Mouse (Mus musculus) liver, embryonic 12.5 days (tissue): ENCODE data around the gene Sin3b. TPM values are rescaled to one million over a fixed set of nuclear protein-coding genes. Genes with fewer than 3 reads are reported as not detected.

Experiments
- ATAC-seq: fragments of 200-750 bp; cut with Nextera tagmentation; 2 replicates; pipeline ENCODE4 v1.8.0; 2017; ENCODE audit warnings: moderate number of reproducible peaks, mild to moderate bottlenecking, moderate library complexity
- H3K27ac ChIP-seq: fragments of 300-500 bp; sonication (generic); 2 replicates; pipeline ENCODE4 v1.5.1; 2016; ENCODE audit warnings: mild to moderate bottlenecking
- H3K27me3 ChIP-seq: fragments of 300-500 bp; sonication (generic); replicated peaks from 2 replicates; pipeline ENCODE4 v1.6.1; 2016; ENCODE audit warnings: mild to moderate bottlenecking, moderate library complexity
- H3K36me3 ChIP-seq: fragments of 300-500 bp; sonication (generic); 2 replicates; pipeline ENCODE4 v1.6.1; 2016; ENCODE audit warnings: mild to moderate bottlenecking, moderate library complexity
- H3K4me1 ChIP-seq: fragments of 300-500 bp; sonication (generic); 2 replicates; pipeline ENCODE4 v1.6.1; 2016
- H3K4me2 ChIP-seq: fragments of 300-500 bp; sonication (generic); 2 replicates; pipeline ENCODE4 v1.6.1; 2016; ENCODE audit warnings: mild to moderate bottlenecking, moderate library complexity
- H3K4me3 ChIP-seq: fragments of 300-500 bp; sonication (generic); 2 replicates; pipeline ENCODE4 v1.5.1; 2016; ENCODE audit warnings: mild to moderate bottlenecking, moderate library complexity
- H3K9ac ChIP-seq: fragments of 300-500 bp; sonication (generic); 2 replicates; pipeline ENCODE4 v1.6.1; 2016; ENCODE audit warnings: mild to moderate bottlenecking, moderate library complexity
- H3K9me3 ChIP-seq: fragments of 300-500 bp; sonication (generic); replicated peaks from 2 replicates; pipeline ENCODE4 v1.6.1; 2016; ENCODE audit warnings: mild to moderate bottlenecking, moderate library complexity
- WGBS: fragments of 180-500 bp; shearing (Covaris S2); methylation state at CpG from one replicate; pipeline ENCODE4 v1.1.7; 2016; ENCODE audit not compliant: insufficient replicate concordance; 5-methylcytosine and 5-hydroxymethylcytosine counted together
- polyA plus RNA-seq: library from polyadenylated mRNA; unstranded; fragments of >200 nt; fragmentation: Nextera tagmentation; extraction: Ambion mirVana; gene quantifications from 2 replicates; pipeline ENCODE4 v1.2.1, GENCODE M21; 2016

The Sin3b gene
- polyA plus RNA-seq, 1 experiment from 2014 or later, result 80.0 TPM

DNA sequence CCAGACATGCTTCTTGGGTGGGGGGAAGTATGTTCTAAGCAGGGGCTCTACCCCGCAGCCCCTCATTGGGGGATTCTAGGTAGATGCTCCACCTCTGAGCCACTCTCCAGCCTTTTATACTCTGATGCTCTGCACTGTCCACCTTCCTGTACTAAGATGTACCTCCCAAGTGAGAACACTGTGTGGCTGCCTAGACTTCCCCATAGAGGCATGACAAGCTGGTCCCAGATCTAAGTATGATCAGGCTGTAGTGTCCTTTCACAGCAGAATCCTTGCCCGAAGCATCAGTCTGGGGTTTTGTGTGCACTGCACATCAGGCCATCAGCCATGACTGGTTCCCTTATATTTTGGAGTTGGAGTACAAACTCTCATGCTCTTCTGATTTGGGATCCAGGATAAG lies 32.9 kb downstream of the Sin3b start:
- H3K4me1 ChIP-seq, result no peaks in the 10 kb centered on the region
- H3K9ac ChIP-seq, result no peak overlapping the region
- 92% methylated on average over 2 of the region's 2 CpGs for WGBS
- H3K36me3 ChIP-seq, result peaks cover 68% of the 10 kb centered on the region
- no peak overlapping the region for H3K27ac ChIP-seq
- no peak overlapping the region for H3K4me2 ChIP-seq
- no peaks in the 10 kb centered on the region for H3K9me3 ChIP-seq
- H3K27me3 ChIP-seq, result no peaks in the 10 kb centered on the region
- no peak overlapping the region for H3K4me3 ChIP-seq
- ATAC-seq, result no peak

DNA sequence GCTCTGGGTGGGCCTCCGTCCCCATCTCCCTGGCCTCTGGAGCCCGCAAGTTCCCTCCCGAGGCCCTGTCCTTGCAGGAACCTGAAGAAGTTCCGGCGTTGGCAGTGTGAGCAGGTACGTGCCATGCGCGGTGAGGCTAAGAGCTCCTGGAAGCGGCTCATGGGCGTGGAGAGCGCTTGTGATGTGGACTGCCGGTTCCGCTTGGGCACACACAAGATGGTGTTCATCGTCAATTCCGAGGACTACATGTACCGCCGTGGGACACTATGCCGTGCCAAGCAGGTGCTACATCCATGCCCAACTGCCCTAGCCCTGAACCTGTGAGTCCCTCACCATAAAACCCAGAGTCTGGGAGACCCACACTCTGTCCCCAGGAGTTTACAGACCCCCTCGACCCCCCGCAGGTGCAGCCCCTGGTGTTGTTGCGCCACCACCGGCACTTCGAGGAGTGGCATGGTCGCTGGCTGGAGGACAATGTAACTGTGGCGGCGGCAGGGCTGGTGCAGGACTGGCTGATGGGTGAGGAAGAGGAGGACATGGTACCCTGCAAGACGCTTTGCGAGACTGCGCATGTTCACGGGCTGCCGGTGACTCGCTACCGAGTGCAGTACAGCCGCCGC lies 33.8 kb downstream of the Sin3b start:
- WGBS, result 91% methylated on average over 35 of the region's 35 CpGs

DNA sequence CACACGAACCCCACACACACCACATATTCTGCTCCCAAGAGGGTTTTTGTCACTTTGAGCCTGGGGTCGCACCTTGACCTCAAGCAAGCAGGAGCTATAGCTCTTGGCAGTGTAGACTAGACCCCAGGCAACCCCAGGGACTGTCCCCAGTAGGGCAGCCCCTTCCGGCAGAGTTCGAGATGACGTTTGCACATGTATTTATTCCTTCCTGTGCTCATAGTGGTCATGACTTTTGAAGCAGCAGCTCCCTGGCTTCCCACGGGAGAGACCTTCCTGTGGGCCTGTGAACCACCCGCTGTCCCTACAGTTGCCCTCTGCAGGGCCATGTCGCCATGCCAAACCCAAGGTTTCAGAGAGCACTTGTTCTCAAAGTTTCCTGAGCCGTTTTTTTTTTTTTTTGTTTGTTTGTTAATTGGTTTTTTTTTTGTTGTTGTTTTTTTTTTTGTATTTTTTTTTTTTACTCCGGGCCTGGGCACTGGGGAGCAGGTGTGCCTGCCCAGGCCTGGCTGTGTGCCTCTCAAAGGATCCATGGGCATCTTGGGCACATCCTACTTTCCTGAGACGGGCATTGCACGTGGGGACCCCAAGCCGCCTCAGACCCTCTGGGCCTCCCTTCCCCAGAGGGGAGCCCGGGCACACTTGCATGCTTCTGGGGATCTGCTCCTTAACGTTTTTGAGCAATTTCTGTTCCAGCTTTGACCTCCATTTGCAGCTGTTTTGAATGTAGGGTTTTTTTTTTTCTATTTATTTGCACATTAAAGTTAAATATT lies 34.5 kb downstream of the Sin3b start:
- H3K4me3 ChIP-seq, result no peak overlapping the region
- H3K9me3 ChIP-seq, result no peaks in the 10 kb centered on the region
- no peaks in the 10 kb centered on the region for H3K27me3 ChIP-seq
- WGBS, result 82% methylated on average over 15 of the region's 15 CpGs
- H3K36me3 ChIP-seq, result peaks cover 53% of the 10 kb centered on the region
- no peak overlapping the region for H3K4me2 ChIP-seq
- H3K4me1 ChIP-seq, result peaks cover 9% of the 10 kb centered on the region; the same call in 1 of the 2 replicates
- no peak overlapping the region for H3K27ac ChIP-seq
- H3K9ac ChIP-seq, result no peak overlapping the region
- ATAC-seq, result no peak

More for the DNA sequence above, 33.8 kb downstream of the Sin3b start:
- Histone ChIP-seq H3K4me3 (no peak overlapping the region), H3K27ac (no peak overlapping the region), H3K4me2 (no peak overlapping the region), H3K4me1 (0 out of 2 replicates have a peak, but pooled peaks cover 5% of the 10 kb centered on the region), H3K9me3 (no peaks in the 10 kb centered on the region), H3K36me3 (peaks cover 60% of the 10 kb centered on the region), H3K27me3 (no peaks in the 10 kb centered on the region), H3K9ac (no peak overlapping the region)
- ATAC-seq, result no peak

DNA sequence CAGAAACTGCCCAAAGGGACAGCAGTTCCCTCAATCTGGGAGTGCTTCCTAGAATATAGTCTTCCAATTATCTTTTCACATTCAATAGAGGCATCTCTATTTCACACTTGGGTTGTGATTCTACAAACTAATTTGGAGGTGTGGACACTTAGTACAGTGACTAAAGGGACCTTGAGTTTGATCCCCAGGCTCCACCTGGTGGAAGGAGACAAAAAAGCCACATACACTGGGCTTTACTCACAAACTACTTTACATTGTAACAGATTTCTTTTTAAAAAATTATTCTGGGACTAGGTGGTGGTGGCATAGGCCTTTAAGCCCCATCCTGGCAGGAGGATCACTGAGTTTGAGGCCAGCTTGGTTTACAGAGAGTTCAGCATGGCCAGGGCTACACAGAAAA lies 35.2 kb downstream of the Sin3b start:
- H3K9me3 ChIP-seq, result no peaks in the 10 kb centered on the region
- no peak overlapping the region for H3K27ac ChIP-seq
- H3K4me1 ChIP-seq, result peaks cover 9% of the 10 kb centered on the region; the same call in 1 of the 2 replicates
- no peaks in the 10 kb centered on the region for H3K27me3 ChIP-seq
- no peak overlapping the region for H3K4me3 ChIP-seq
- no peak overlapping the region for H3K9ac ChIP-seq
- no peak overlapping the region for H3K4me2 ChIP-seq
- peaks cover 46% of the 10 kb centered on the region for H3K36me3 ChIP-seq
- no peak for ATAC-seq

DNA sequence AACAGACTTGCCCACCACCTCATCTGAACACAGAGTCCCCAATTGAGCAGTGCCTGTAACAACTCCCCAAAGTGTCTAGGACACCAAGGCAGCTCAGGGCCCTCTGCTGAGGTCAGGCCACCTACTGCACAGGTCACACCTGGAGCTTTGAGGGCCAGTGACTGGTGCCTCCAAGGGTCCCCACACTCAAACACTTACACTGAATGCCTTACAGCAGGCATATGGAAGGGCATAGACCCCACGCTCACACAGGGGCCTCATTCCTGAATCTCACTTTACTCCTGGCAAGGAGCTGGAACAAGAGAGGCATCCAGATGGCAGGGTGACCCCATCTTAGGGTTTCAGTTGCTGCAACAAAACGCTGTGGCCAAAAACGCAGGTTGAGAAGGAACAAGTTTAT lies 37.1 kb downstream of the Sin3b start:
- Histone ChIP-seq H3K4me3 (no peak overlapping the region), H3K4me1 (peaks cover 9% of the 10 kb centered on the region; the same call in 1 of the 2 replicates), H3K36me3 (peaks cover 34% of the 10 kb centered on the region), H3K27me3 (no peaks in the 10 kb centered on the region), H3K9ac (no peak overlapping the region), H3K27ac (no peak overlapping the region), H3K9me3 (no peaks in the 10 kb centered on the region), H3K4me2 (no peak overlapping the region)
- ATAC-seq, result no peak
- 65% methylated on average over 3 of the region's 3 CpGs for whole genome bisulfite sequencing

DNA sequence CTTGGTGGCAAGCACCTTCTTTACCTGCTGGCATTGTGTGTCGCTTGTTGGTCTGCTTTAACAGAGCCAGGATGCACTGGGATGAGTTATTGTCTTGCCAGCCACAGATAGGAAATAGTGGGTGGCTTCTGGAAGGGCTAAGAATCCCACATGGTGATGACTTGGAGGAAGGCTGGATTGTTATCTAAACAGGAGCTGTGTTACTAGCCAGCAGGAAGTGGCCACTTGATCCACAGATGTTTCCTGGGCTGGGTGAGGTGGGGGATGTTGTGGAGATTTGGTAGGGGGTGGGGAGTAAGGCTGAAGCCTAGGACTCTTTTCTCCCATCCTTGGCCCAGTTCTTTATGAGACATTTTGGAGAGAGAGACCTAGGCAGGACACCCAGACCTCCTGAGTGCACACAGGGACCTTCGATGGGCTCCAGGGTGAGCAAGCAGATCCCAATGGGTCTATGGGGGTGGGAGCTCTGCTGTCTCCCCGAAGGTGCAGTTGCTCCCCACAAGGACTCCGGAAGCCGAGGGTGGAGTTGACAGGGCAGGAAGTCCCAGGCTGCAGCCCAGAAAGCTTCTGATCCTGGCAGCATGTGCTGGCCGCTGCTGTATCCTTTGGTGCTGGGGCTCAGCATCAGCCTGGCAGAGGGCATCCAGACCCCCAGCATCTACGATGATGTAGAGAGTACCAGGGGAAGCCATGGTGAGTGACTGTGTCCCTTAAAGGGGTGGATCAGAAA lies 38.4 kb downstream of the Sin3b start, which contains the start of gene F2rl3:
F2rl3 (plus strand) TSS at position 559 of the 730 bp plus-strand sequence.
- ATAC-seq, result peak; percentile 21; the same call in 1 of the 2 replicates
- peaks cover 21% of the 10 kb centered on the region for H3K36me3 ChIP-seq
- H3K27me3 ChIP-seq, result no peaks in the 10 kb centered on the region
- WGBS, result 21% methylated on average over 7 of the region's 7 CpGs
- H3K27ac ChIP-seq, result peak within 1 kb of the TSS; percentile 30; the same call in 1 of the 2 replicates
- no peak within 1 kb of the TSS for H3K9ac ChIP-seq
- peak within 1 kb of the TSS; percentile 27 for H3K4me2 ChIP-seq
- peaks cover 9% of the 10 kb centered on the region; the same call in 1 of the 2 replicates for H3K4me1 ChIP-seq
- H3K4me3 ChIP-seq, result peak within 1 kb of the TSS; percentile 14; the same call in 1 of the 2 replicates
- H3K9me3 ChIP-seq, result no peaks in the 10 kb centered on the region

DNA sequence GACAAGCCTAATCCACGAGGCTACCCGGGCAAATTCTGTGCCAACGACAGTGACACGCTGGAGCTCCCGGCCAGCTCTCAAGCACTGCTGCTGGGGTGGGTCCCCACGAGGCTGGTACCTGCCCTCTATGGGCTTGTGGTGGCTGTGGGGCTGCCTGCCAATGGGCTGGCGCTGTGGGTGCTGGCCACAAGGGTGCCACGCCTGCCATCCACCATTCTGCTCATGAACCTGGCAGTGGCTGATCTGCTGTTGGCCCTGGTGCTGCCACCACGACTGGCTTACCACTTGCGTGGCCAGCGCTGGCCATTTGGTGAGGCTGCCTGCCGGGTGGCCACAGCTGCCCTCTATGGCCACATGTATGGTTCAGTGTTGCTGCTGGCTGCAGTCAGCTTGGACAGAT lies 39.2 kb downstream of the Sin3b start:
- Histone ChIP-seq H3K27me3 (no peaks in the 10 kb centered on the region), H3K9ac (no peak overlapping the region), H3K4me2 (peak overlapping the region; percentile 27), H3K4me3 (peak overlapping the region; percentile 14; the same call in 1 of the 2 replicates), H3K9me3 (no peaks in the 10 kb centered on the region), H3K36me3 (peaks cover 13% of the 10 kb centered on the region), H3K27ac (peak overlapping the region; percentile 30; the same call in 1 of the 2 replicates), H3K4me1 (peaks cover 9% of the 10 kb centered on the region; the same call in 1 of the 2 replicates)
- no peak for ATAC-seq
- 49% methylated on average over 12 of the region's 12 CpGs for WGBS

DNA sequence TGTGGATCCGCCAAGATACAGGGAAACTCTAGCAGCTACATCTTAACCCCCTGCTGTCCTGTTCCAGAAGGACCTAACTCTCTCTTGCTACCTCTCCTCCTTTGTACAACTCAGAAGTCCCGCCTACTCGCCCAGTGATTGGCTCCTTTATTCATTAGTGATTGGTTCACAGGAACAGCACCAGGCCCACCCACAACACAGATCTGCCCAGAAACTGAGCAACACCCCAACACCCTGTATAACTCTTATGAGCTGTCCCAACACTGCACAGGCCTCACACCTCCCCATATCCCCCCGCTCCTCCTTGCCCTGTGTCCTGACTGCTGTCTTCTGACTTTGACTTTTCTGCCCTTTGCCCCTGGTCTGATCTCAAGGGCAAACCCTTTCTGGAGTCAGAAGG lies 42.6 kb downstream of the Sin3b start:
- ATAC-seq, result peak; percentile 38; the same call in 1 of the 2 replicates
- H3K36me3 ChIP-seq, result no peaks in the 10 kb centered on the region
- WGBS, result 61% methylated on average over 4 of the region's 4 CpGs
- no peak overlapping the region for H3K9ac ChIP-seq
- no peaks in the 10 kb centered on the region for H3K9me3 ChIP-seq
- peaks cover 9% of the 10 kb centered on the region; the same call in 1 of the 2 replicates for H3K4me1 ChIP-seq
- H3K27ac ChIP-seq, result no peak overlapping the region
- no peaks in the 10 kb centered on the region for H3K27me3 ChIP-seq
- no peak overlapping the region for H3K4me3 ChIP-seq
- H3K4me2 ChIP-seq, result no peak overlapping the region

DNA sequence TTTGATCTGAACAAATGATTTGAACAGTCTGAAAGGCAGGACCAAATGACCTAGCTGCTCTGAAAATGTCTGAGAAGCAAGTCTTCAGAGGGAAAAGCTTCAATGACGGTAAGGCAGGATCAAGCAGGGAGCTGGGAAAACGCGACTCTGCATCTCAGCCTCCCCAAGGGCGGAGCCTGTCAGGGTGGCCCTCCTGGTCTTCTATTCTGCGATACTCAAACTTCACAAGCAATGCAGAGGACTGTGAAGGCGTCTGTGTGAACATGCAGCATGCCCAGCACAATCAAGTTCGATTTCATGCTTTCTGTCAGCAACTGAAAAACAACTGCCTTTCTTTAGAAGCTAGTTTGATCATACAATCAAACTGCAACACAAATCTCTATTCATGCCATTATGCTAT lies 43.7 kb downstream of the Sin3b start:
- ATAC-seq, result no peak

DNA sequence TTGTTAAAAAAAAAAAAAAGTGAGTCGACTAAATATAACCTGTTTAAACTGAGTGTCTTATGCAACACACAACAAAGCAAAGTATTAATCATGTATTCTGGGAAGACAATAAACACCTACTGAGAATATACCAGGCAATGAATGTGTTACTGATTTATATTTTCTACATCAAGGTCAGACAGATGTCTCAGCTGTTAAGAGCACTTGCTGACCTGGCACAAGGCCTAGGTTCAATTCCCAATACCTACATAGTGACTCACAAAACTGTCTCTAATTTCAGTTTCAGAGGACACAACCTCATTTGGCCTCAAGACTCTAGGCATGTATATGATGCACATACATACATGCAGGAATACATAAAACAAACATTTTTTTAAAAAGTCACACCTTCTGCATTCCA lies 54.7 kb downstream of the Sin3b start:
- no peak for ATAC-seq
- Histone ChIP-seq H3K9ac (no peak overlapping the region), H3K4me1 (no peaks in the 10 kb centered on the region), H3K4me2 (no peak overlapping the region), H3K9me3 (no peaks in the 10 kb centered on the region), H3K27ac (no peak overlapping the region), H3K4me3 (no peak overlapping the region), H3K36me3 (no peaks in the 10 kb centered on the region), H3K27me3 (no peaks in the 10 kb centered on the region)
- 65% methylated on average over 1 of the region's 1 CpGs for WGBS

More for the DNA sequence above, 43.7 kb downstream of the Sin3b start:
- H3K27ac ChIP-seq, result no peak overlapping the region
- peaks cover 6% of the 10 kb centered on the region; the same call in 1 of the 2 replicates for H3K4me1 ChIP-seq
- H3K27me3 ChIP-seq, result no peaks in the 10 kb centered on the region
- H3K4me2 ChIP-seq, result no peak overlapping the region
- H3K4me3 ChIP-seq, result no peak overlapping the region
- H3K9me3 ChIP-seq, result no peaks in the 10 kb centered on the region
- WGBS, result 45% methylated on average over 7 of the region's 7 CpGs
- H3K9ac ChIP-seq, result no peak overlapping the region
- no peaks in the 10 kb centered on the region for H3K36me3 ChIP-seq

DNA sequence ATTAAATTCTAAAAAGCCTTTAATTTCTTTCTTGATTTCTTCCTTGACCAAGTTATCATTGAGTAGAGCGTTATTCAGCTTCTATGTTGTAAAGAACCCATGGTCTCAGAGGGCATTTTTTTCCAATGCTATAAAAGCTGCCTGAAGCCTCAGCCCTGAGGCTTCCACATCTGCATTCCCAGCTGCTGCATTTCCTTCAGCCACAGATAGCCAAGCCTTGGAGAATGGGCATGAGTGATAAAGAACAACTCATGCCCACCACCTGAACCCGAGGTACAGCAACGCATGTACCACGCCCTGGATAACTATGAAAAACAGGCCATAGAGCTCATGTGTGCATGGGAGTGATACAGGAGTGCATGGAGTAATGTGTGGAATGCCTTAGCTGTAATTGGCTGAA lies 57.6 kb downstream of the Sin3b start:
- Histone ChIP-seq H3K27ac (no peak overlapping the region), H3K4me3 (no peak overlapping the region), H3K9ac (no peak overlapping the region), H3K27me3 (no peaks in the 10 kb centered on the region), H3K4me2 (no peak overlapping the region), H3K9me3 (no peaks in the 10 kb centered on the region), H3K36me3 (no peaks in the 10 kb centered on the region), H3K4me1 (no peaks in the 10 kb centered on the region)
- ATAC-seq, result no peak
- WGBS, result 81% methylated on average over 4 of the region's 4 CpGs

DNA sequence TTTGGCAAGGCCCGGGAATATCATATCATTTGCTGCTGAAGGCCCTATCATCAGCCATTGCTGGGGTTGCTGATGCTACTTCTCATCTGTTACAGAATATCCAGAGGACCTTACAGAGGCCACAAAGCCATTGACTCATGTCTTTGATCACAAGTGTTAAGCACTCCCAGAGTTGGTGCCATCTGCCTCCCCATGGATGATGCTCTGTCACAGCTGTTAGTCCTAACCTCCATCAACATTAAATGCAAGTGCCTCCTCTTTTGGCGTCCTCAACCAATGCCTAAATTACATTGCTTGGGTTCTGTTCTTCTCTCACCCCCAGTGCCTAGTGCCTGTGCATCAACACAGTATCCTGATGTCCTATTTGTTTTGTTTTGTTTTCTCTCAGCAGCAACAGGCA lies 78.5 kb downstream of the Sin3b start:
- Histone ChIP-seq H3K4me1 (no peaks in the 10 kb centered on the region), H3K4me3 (no peak overlapping the region), H3K27me3 (no peaks in the 10 kb centered on the region), H3K36me3 (no peaks in the 10 kb centered on the region), H3K27ac (no peak overlapping the region), H3K4me2 (no peak overlapping the region), H3K9ac (no peak overlapping the region), H3K9me3 (no peaks in the 10 kb centered on the region)
- ATAC-seq, result no peak
- 52% methylated on average over 2 of the region's 2 CpGs for WGBS
